Comparison of ENCODE assay signal across 27 mouse cellular contexts in genomic region chr3:152933737-152934136, GRCm38 (mm10). TPM values are rescaled to one million over a fixed set of nuclear protein-coding genes. Genes with fewer than 3 reads are reported as not detected.
"Had no signal": no experiment of that assay in that cellular context is flagged by ENCODE, and none has a peak within 500 bp of the region (broad histone marks: within the 10 kb centered on the region; RNA-seq: fewer than 3 reads in every experiment).

No protein-coding gene starts in this region.

- H3K9ac ChIP-seq: embryonic facial prominence, embryonic 12.5 days; embryonic facial prominence, embryonic 13.5 days; embryonic facial prominence, embryonic 15.5 days; forebrain, embryonic 12.5 days; forebrain, embryonic 13.5 days; forebrain, embryonic 15.5 days; forebrain, postnatal 0 days had no signal

- H3K27ac ChIP-seq: embryonic facial prominence, embryonic 10.5 days; embryonic facial prominence, embryonic 12.5 days; embryonic facial prominence, embryonic 13.5 days; embryonic facial prominence, embryonic 15.5 days; forebrain, embryonic 10.5 days; forebrain, embryonic 12.5 days; forebrain, embryonic 13.5 days; forebrain, embryonic 15.5 days; gastrocnemius, adult 2 months; heart, adult 2 months had no signal

- H3K4me2 ChIP-seq: embryonic facial prominence, embryonic 12.5 days; embryonic facial prominence, embryonic 13.5 days; embryonic facial prominence, embryonic 15.5 days; forebrain, embryonic 12.5 days; forebrain, embryonic 13.5 days; forebrain, embryonic 15.5 days had no signal

- H3K4me3 ChIP-seq: embryonic facial prominence, embryonic 10.5 days; embryonic facial prominence, embryonic 12.5 days; embryonic facial prominence, embryonic 13.5 days; embryonic facial prominence, embryonic 15.5 days; erythroblast, embryonic 14.5 days; forebrain, embryonic 10.5 days; forebrain, embryonic 12.5 days; forebrain, embryonic 13.5 days; forebrain, embryonic 15.5 days; gastrocnemius, adult 2 months; heart, adult 2 months had no signal

- H3K27me3 ChIP-seq: embryonic facial prominence, embryonic 12.5 days; embryonic facial prominence, embryonic 13.5 days; embryonic facial prominence, embryonic 15.5 days; forebrain, embryonic 12.5 days; forebrain, embryonic 13.5 days; forebrain, embryonic 15.5 days had no signal

- H3K9me3 ChIP-seq: embryonic facial prominence, embryonic 10.5 days; embryonic facial prominence, embryonic 12.5 days; embryonic facial prominence, embryonic 13.5 days; embryonic facial prominence, embryonic 15.5 days; forebrain, embryonic 10.5 days; forebrain, embryonic 12.5 days; forebrain, embryonic 13.5 days; forebrain, embryonic 15.5 days had no signal

- DNase-seq: cerebellum, adult 9-10 months; cerebellum, adult 9-11 months; cerebellum, postnatal 10 days; cerebellum, postnatal 14 days; cerebellum, postnatal 25 days; cerebellum, postnatal 36 days; embryo, embryonic 11 days; forebrain, postnatal 0 days; gastrocnemius, adult 2 months; gastrocnemius, postnatal 10 days; gastrocnemius, postnatal 14 days; gastrocnemius, postnatal 25 days; gastrocnemius, postnatal 36 days; heart, adult 11 months; heart, adult 18-20 months; heart, adult 2 months had no signal

- H3K4me1 ChIP-seq: embryonic facial prominence, embryonic 15.5 days had no signal

- H3K36me3 ChIP-seq: embryonic facial prominence, embryonic 10.5 days; embryonic facial prominence, embryonic 12.5 days; embryonic facial prominence, embryonic 13.5 days; embryonic facial prominence, embryonic 15.5 days; forebrain, embryonic 10.5 days; forebrain, embryonic 12.5 days; forebrain, embryonic 15.5 days had no signal

RNA-seq across cellular contexts. Expression of gene St6galnac5, which starts 48.3 kb away (rescaled TPM):
- total RNA-seq: common myeloid progenitor, adult 5-6 weeks; granulocyte monocyte progenitor cell, adult 5-6 weeks; heart, adult 18-20 months; heart, adult 2 months had no signal
- polyA plus RNA-seq: erythroblast, embryonic 14.5 days had no signal
